Mouse (Mus musculus): ENCODE results near the gene Osbpl10.

GRCm38 (mm10) chr9:115229145-115229544, 250.8 kb downstream of the Osbpl10 start:
- TF ChIP-seq CTCF (conservative IDR thresholded peaks at IDR 0.05; ENCODE audit: insufficient read depth, insufficient read length, low read depth, low read length), result no peak
- no peak for TF ChIP-seq POLR2A (IDR thresholded peaks at IDR 0.05; ENCODE audit: low read depth, low read length)
